ENCODE assay signal across 21 mouse cellular contexts in genomic region chr3:125673997-125674794, GRCm38 (mm10).
DNase-seq lines count a peak whose midpoint lies in the region; ATAC-seq lines count a peak whose summit lies in the region.
"Had no signal": no experiment of that assay in that cellular context is flagged by ENCODE, and none has a peak within 500 bp of the region (broad histone marks: within the 10 kb centered on the region; RNA-seq: fewer than 3 reads in every experiment).

No protein-coding gene starts in this region.

- no peaks in the 10 kb centered on the region for H3K27me3 ChIP-seq in hindbrain, embryonic 13.5 days
- H3K27me3 ChIP-seq in hindbrain, embryonic 10.5 days (ENCODE audit: insufficient read depth, poor library complexity, severe bottlenecking): no peaks in the 10 kb centered on the region
- no peaks in the 10 kb centered on the region for H3K27me3 ChIP-seq in forebrain, embryonic 14.5 days (replicated peaks; ENCODE audit: control insufficient read depth, insufficient read depth, low read length)
- no peaks in the 10 kb centered on the region for H3K27me3 ChIP-seq in midbrain, embryonic 16.5 days (ENCODE audit: control insufficient read depth, insufficient read depth, low read depth, low read length)
- H3K27me3 ChIP-seq: Patski had no signal

- H3K4me1 ChIP-seq in hindbrain, embryonic 13.5 days (replicated peaks): peaks cover 7% of the 10 kb centered on the region; the same call in 1 of the 2 replicates
- H3K4me1 ChIP-seq in hindbrain, embryonic 10.5 days (replicated peaks): no peaks in the 10 kb centered on the region
- H3K4me1 ChIP-seq in forebrain, embryonic 14.5 days (ENCODE audit: control insufficient read depth, insufficient read depth, low read length): 0 out of 2 replicates have a peak, but pooled peaks cover 3% of the 10 kb centered on the region
- H3K4me1 ChIP-seq in midbrain, embryonic 16.5 days (ENCODE audit: control insufficient read depth, insufficient read depth, low read length): peaks cover 8% of the 10 kb centered on the region; the same call in 1 of the 2 replicates
- H3K4me1 ChIP-seq: limb, embryonic 10.5 days had no signal

- no peak overlapping the region for H3K4me2 ChIP-seq in hindbrain, embryonic 13.5 days
- H3K4me2 ChIP-seq in forebrain, embryonic 14.5 days (ENCODE audit: low read length): no peak overlapping the region
- no peak overlapping the region for H3K4me2 ChIP-seq in midbrain, embryonic 16.5 days (ENCODE audit: low read length)
- H3K4me2 ChIP-seq: heart, embryonic 11.5 days had no signal

- no peak overlapping the region for H3K4me3 ChIP-seq in hindbrain, embryonic 13.5 days
- no peak overlapping the region for H3K4me3 ChIP-seq in hindbrain, embryonic 10.5 days
- no peak overlapping the region for H3K4me3 ChIP-seq in forebrain, embryonic 14.5 days (ENCODE audit: low read depth, low read length)
- no peak overlapping the region for H3K4me3 ChIP-seq in midbrain, embryonic 16.5 days (ENCODE audit: low read depth, low read length)
- H3K4me3 ChIP-seq: layer of hippocampus, adult 2 months; limb, embryonic 10.5 days; myocyte had no signal

- no peaks in the 10 kb centered on the region for H3K9me3 ChIP-seq in hindbrain, embryonic 13.5 days
- H3K9me3 ChIP-seq in hindbrain, embryonic 10.5 days: no peaks in the 10 kb centered on the region
- no peaks in the 10 kb centered on the region for H3K9me3 ChIP-seq in forebrain, embryonic 14.5 days (replicated peaks; ENCODE audit: control insufficient read depth, low read length)
- H3K9me3 ChIP-seq in midbrain, embryonic 16.5 days (replicated peaks; ENCODE audit: control insufficient read depth, low read length, poor library complexity, severe bottlenecking): no peaks in the 10 kb centered on the region
- H3K9me3 ChIP-seq: limb, embryonic 10.5 days had no signal

- H3K9ac ChIP-seq in hindbrain, embryonic 13.5 days: no peak overlapping the region
- H3K9ac ChIP-seq in forebrain, embryonic 14.5 days (ENCODE audit: low read length): no peak overlapping the region
- H3K9ac ChIP-seq in midbrain, embryonic 16.5 days (ENCODE audit: low read depth, low read length): no peak overlapping the region
- H3K9ac ChIP-seq: liver, embryonic 14.5 days had no signal

- 0 out of 2 replicates have a peak overlapping the region, but pooled peaks have one; percentile 12 for H3K27ac ChIP-seq in hindbrain, embryonic 13.5 days
- no peak overlapping the region for H3K27ac ChIP-seq in hindbrain, embryonic 10.5 days
- no peak overlapping the region for H3K27ac ChIP-seq in forebrain, embryonic 14.5 days (ENCODE audit: low read depth, low read length)
- H3K27ac ChIP-seq in midbrain, embryonic 16.5 days (ENCODE audit: low read length): no peak overlapping the region
- H3K27ac ChIP-seq: layer of hippocampus, adult 2 months; limb, embryonic 10.5 days; liver, embryonic 14.5 days; stomach, postnatal 0 days had no signal

- no peaks in the 10 kb centered on the region for H3K36me3 ChIP-seq in hindbrain, embryonic 13.5 days
- no peaks in the 10 kb centered on the region for H3K36me3 ChIP-seq in hindbrain, embryonic 10.5 days
- no peaks in the 10 kb centered on the region for H3K36me3 ChIP-seq in forebrain, embryonic 14.5 days (ENCODE audit: control insufficient read depth, insufficient read depth, low read length)
- H3K36me3 ChIP-seq in midbrain, embryonic 16.5 days (ENCODE audit: control insufficient read depth, insufficient read depth, low read length): no peaks in the 10 kb centered on the region
- H3K36me3 ChIP-seq: limb, embryonic 10.5 days had no signal

- ATAC-seq in hindbrain, embryonic 13.5 days (ENCODE audit: low FRiP score): no peak
- peak; percentile 50; the same call in 1 of the 2 replicates for ATAC-seq in forebrain, embryonic 14.5 days
- ATAC-seq in midbrain, embryonic 16.5 days: peak; percentile 64
- ATAC-seq in megakaryocyte progenitor cell, adult 5-6 weeks (replicated peaks; ENCODE audit: poor library complexity): no peak
- ATAC-seq: activated CD4-positive, CD25-positive, alpha-beta regulatory T cell, adult 4 months had no signal

- no peak for DNase-seq in hindbrain, embryonic 10.5 days (ENCODE audit: low spot score)
- peak; percentile 10 for DNase-seq in brain, adult 2 months (ENCODE audit: low read depth, low spot score)
- DNase-seq in forebrain, embryonic 14.5 days (ENCODE audit: low spot score): peak; percentile 31
- DNase-seq in c-Kit-positive CD71-positive TER-119-positive erythroid progenitor cells, embryonic 14.5 days (ENCODE audit: low spot score): no peak
- DNase-seq: adrenal gland, postnatal 14 days; cerebellum, adult 9-10 months; gastrocnemius, postnatal 25 days; kidney, adult 11 months; kidney, postnatal 10 days; right cerebral cortex, postnatal 25 days had no signal

- WGBS in hindbrain, embryonic 13.5 days: 30% methylated on average over 9 of the region's 9 CpGs
- WGBS in hindbrain, embryonic 10.5 days: 63% methylated on average over 9 of the region's 9 CpGs
- WGBS in forebrain, embryonic 14.5 days: 32% methylated on average over 9 of the region's 9 CpGs
- WGBS in midbrain, embryonic 16.5 days: 32% methylated on average over 9 of the region's 9 CpGs

Comparison
In these comparisons a context has a peak if more than half of its experiments do, and no peak if none do; other contexts are left out.
1. ATAC-seq: peak in forebrain, embryonic 14.5 days (single experiment) and midbrain, embryonic 16.5 days (single experiment); none in hindbrain, embryonic 13.5 days (single experiment) and megakaryocyte progenitor cell, adult 5-6 weeks (single experiment).
2. DNase-seq: peak in brain, adult 2 months (single experiment) and forebrain, embryonic 14.5 days (single experiment); none in hindbrain, embryonic 10.5 days (single experiment) and c-Kit-positive CD71-positive TER-119-positive erythroid progenitor cells, embryonic 14.5 days (single experiment).